Mouse (Mus musculus) induced T-regulatory cell, adult 2 months (primary cell): ENCODE results near the gene Ccdc51.

ENCODE experiments used
- DNase-seq: peaks from one replicate; pipeline ENCODE4 v3.0.0-alpha.2; 2012; ENCODE audit warnings: low read depth

Gene Ccdc51

DNA sequence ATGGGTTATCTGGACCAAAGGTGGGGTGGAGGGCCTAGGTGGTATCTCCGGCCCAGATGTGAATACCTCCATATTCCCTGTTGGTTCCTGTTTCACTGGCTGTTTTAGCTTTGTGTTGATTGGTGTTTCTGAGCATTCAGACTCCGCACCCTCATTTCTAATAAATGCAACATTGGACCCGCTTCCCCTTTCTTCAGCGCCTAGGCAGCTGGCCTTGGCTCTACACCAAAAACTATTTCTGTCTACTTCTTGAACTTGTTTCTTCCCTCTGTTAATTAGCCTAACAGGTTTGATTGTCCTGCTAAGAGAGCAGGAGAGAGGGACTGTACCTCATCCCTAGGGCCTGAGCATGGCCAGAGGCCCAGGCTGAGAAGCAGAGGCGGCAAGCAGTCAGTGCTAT is 24.8 kb upstream of the Ccdc51 start:
- no peak for DNase-seq

DNA sequence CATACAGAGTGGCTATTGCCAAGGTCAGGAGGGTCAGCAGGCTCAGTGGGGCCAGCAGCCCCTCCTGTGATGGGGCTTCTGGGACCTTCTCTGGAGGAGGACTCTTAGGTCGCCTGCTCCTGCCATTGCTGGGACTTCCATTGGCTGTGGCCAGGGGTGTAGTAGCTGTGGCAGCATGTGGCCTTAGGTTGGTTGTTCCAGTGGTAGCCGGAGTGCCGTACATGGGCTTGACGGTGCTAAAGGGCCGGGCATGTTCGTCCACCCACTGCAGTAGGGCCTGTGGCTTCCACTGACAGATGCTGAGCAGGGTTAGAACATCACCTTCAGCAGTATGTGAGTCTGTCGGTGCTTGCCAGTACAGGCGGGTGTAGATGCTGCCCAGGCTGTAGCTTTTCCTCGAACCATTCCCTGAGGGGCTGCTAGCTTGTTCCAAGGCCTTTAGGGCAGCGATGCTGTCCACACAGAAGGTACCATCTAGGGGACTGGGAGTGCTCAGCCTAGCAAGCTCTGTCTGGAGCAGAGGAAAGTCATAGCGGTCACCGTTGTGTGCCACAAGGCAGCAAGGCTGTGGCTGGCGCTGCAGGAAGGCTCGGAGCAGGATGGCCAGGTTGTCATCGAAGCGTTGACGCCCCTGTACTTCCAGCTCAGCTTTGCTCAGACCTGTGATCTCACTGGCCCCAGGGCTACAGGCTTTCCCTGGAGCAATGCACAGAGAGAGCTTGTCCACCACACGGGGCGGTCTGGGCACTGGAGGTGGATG is 24.1 kb upstream of the Ccdc51 start:
- peak; percentile 75 for DNase-seq

DNA sequence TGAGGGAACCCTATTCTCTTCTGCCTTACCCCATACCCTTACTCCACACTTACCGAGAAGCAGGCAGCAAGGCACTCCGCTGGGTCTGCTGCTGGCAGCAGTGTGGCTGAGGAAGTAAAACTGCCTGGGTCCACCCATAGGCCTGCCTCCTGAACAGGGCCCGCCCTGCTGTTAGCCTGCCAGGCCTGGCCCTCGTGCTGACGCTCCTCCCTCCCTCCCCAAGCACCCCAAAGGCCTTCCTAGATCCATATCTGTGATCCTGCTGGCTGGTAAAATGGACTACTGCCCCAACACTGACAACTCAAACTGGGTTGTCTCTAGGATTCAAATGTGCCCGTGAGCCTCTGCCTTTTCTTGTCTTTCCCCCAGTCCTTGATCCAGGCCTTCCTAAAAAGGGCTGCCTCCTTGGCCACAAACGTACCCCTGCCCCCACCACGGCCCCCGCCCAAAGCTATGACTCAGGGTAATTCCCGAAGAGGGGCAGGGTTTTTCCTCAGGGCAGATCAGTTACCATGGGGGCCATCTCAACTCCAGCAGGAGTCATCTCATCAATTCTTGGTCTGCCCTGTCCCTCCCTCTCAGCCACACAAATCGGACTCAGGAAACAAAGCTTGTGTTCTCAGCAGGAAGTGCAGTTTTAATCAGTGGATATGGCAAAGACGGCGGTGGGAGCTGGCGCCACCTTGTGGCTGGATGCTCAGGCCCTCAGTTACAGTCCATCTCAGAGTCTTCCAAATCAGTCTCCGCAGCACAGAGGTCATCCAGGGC is 23.0 kb upstream of the Ccdc51 start, which contains the start of gene Trex1:
Gene Trex1, minus strand, starts transcription at position 599 of the 768 bp plus-strand sequence.
- peak; percentile 94 for DNase-seq

DNA sequence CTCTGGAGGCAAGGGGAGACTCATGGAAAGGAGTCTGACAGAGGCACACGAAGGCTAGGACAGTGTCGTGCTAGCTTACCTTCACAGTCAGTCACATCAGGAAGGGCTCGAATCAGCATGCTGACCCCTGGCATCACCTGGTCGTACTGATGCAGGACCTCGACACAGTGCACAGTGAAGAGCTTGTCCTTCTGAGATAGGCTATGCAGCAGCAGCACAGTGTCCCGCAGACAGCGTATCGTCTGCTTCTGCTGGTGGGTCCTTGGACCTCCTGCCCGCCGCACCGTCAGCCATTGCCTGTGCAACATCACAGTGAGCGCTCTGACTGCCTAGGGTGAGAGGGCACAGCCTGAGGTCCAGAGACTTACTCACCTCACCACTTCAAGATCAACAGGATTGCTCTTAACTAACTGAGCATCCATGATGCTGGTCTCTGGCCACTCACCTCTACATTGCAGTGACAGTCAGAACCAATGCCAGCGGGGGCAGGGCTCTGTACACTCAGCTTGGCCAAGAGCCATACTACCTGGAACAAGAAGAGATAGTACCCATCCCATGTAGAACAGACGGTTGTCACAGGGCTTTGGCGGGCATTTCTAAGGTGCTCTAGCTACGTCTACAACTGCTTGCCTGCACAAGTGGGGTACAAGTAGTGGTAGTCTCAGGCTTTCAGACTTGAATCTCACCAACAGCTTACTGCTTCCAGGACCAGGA is 22.0 kb upstream of the Ccdc51 start:
- no peak for DNase-seq

DNA sequence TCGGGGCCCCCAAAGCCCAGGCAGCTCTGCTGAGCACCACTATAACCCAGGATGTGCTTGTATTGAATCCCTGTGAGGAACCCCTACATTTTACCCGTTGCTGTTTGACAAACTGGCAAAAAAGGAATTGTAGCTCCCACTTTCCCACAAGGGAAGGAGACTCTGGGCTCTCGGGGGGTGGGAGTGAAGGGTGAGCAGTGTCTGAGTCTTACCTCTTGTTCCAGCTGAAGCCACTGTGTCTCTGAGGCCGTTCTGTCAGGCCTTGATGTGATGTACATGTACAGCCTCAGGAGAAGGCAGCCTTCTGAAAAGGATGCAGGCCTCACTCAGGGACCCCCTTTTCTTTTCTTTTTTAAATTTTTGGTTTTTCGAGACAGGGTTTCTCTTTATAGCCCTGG is 21.4 kb upstream of the Ccdc51 start:
- no peak for DNase-seq

DNA sequence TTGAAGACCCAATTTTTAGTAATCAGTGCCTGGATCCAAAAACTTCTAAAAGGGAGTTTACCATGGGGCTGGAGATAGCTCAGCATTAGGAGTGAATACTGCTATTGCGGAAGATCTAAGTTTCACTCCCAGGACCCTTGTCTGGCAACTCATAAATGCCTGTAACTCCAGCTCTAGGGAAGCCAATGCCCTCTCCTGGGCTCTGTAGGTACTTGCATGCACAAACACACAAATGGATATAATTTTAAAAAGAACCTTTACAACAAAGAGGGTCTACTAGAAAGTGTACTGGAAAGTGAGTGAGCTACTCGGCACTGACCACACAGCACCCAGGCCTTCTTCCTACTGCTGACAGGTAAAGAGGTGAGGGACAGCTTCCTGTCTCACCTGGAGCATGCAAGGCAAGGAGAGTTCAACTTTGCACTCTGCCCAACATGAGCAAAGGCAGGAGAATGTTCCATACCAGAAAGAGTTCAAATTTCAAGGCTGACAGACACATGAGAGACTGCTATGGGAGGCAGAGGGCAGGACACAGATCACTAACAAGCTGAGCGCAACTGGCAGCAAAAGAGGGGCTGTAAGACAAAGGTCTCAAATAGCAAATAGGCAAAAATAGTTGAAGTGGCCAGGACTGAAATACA is 14.1 kb upstream of the Ccdc51 start:
- no peak for DNase-seq

DNA sequence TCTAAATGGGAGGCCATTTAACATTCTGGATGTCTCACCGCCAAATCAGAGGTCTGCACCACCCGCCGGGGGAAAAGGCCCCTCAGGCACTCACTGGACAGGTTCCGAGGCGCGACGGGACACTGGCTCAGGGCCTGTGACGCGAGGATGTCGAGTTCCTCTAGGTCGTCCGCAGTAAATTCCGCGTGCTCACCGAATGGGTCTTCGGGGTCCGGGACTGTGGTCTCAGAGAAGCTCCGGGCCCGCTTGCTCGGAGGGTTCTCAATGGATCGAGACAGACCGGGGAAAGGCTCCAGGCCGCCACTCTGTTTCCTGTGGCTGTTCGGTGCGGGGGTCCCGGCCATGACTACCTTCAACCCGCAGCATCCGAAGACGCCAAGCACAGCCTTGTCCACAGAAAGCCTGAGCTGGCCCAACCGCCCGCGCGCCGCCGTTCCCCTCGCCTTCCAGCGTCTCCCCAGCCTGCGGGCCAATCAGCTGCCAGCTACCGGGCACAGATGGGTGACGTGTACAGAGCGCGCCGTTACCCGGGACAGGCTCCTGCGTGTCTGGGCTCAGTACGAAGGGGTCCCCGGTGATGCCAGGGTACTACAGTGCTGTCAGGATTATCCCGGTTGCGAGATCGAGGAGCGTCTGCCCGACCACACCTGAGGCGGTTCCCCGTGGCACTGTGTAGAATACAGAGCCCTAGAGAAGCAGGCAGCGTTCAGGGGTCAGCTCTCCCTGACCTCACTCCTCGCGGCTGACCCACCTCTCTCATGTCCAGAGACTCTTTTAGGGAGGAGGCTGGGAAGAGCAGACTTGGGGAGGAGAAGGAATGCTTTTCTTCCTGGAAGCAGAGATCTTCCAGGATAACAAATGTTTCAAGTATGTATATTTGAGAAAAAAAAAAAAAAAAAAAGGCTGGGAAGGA is 8.4 kb upstream of the Ccdc51 start, which contains the start of gene Atrip:
Gene Atrip, minus strand, starts transcription at position 464 of the 913 bp plus-strand sequence.
- peak; percentile 92 for DNase-seq

DNA sequence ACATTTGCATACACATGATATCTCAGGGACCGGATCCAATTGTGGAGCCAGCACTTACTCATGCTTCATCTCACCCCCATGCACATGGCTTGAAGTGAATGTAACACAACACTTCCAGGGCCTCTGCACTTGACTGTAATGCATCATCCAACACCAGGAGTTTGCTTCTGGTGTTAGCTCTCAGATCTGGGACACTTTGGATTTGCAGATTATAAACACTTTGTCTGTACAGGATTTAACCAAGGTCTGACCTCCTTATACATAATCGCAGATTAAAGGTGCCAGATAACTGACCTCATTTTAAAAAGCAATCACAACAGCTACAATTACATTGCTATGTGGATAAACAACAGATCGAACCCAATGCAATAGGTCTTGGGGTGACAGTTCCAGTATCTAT is 1.8 kb upstream of the Ccdc51 start:
- DNase-seq, result no peak

DNA sequence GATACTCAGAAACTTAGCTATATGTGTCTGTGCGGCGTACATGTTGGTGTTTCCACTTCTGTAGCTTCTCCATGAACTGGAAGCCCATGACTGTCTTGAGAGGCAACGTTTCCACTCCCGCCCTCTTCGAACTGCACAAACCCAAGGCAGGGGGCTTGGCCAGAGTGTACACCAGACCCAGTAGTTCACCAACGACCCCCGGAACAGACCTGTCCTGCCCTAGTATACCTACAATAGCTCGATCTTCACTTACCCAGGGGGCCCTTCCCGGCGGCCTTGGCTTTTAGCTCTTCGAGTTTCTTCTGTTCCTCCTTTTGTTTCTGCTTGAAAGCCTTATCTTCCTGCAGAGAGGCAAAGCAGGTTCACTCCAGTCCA is 557 bp upstream of the Ccdc51 start:
- DNase-seq, result peak; percentile 36

DNA sequence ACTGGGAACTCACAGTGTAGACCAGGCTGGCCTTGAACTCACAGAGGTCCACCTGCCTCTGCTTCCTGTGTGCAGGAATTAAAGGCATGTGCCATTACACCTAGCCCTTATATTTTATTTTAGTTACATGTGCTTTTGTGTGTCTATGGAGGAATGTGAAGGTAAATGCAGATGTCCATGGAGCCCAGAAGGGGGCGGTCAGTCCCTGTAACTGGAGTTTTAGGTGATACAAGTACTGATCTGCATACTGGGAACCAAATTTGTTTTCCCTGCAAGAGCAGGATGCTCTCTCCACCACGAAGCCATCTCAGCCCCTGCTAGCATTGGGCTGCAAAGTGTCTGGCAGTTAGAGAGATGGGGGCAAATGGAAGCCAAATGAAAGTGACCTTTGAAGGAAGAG is 2.6 kb downstream of the Ccdc51 start:
- peak; percentile 71 for DNase-seq

DNA sequence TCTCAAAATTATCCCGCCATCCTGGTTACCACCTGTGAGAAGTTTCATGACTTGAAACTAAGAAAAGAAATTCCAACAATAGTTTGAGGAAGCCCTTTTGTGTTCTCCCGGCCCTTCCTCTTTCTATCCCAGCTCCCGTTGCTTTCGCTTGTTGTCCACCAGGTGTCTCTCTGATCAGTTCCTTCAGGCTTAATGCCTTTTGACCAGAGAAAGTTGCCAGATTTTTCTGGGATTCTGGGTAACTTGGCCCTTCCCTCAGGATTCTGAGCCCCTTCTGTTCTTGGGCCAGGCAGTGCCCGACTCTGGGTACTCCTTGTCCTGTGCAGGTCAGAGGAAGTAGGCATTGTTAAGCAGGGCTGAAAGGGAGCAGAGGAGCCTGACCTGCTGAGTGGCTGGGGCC is 5.7 kb downstream of the Ccdc51 start:
- DNase-seq, result no peak

DNA sequence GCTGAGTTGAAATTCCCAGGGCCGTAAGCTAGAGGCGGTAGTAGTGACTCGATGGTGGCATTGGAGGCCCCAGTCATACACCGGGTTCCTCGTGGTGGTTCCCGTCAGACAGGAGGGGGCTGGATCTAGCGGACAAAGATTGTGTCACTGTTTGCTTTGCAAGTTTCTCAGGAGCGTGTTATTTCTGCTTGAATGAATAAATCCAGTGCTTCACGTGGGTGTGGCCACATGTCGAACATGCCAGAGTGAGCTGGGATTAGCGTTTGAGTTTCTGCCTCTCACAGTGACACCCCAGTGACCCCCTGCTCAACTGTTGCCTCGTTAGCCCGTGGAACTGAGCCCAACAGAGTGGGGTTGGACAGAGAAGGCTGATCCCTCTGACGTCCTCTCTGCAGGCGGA is 8.2 kb downstream of the Ccdc51 start:
- DNase-seq, result no peak

DNA sequence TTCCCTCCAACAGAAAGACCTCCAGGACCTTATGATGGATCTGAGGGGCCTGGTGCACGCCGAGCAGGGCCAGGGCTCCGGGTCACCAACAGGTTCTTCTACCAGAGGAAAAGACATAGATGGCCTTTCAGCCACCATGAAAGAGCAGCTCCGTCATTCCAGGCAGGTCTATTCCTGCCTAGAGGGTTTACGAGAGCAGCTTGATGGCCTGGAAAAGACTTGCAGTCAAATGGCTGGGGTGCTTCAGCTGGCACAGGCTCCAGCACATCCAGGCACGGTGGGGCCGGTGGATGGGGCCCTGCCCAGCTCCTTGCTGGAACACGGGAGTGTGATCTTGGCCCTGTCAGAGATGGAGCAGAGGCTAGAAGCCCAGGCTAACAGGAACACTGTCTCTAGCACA is 9.5 kb downstream of the Ccdc51 start:
- DNase-seq, result no peak

DNA sequence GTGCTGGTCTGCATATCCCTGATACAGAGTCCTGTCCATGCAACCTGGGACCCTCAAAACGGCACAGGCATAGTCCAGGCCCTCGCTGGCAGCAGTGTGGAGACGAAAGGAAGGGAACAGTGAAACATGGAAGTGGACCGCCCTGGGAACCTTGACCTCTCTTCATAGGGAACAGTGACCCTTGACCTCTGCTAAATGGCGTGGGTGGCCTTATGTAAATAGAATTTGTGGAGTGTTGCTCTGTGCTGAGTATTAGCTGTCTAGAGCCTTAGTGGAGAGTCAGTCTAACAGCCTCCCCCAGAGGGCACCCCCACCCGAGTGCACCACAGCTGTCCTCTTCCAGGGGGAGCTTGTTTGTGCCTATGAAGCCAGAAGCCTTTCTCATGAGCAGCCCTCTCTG is 10.5 kb downstream of the Ccdc51 start:
- DNase-seq, result no peak

DNA sequence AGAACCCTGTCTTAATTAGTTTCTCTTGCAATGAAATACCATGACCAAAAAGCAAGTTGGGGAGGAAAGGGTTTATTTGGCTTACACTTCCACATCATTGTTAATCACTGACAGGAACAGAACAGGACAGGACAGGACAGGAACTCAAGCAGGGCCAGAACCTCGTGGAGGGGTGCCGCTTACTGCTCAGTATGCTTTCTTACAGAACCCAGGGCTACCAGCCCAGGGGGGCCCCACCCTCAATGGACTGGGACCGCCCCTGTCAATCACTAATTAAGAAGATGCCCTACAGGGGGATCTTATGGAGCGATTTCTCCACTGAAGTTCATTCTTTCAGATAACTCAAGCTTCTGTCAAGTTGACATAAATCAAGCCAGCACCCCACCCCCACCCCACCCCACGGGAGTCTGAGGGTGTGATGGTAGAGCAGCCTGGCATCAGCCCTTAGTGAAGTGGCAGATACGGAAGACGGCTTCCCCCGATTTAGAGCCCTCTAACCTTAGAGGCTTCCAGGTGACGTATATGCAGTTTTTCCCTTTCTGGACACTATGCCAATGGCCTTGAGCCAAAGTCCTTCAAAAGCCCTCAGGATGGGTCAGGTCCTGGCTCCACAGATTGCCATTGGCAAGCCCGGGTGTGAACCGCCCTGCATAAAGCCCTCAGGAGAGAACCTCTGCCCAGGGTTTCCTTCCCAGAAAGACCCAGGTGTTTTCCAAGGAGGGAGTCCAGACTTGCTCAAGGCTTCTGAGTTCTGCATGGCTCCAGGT is 11.7 kb downstream of the Ccdc51 start:
- no peak for DNase-seq

DNA sequence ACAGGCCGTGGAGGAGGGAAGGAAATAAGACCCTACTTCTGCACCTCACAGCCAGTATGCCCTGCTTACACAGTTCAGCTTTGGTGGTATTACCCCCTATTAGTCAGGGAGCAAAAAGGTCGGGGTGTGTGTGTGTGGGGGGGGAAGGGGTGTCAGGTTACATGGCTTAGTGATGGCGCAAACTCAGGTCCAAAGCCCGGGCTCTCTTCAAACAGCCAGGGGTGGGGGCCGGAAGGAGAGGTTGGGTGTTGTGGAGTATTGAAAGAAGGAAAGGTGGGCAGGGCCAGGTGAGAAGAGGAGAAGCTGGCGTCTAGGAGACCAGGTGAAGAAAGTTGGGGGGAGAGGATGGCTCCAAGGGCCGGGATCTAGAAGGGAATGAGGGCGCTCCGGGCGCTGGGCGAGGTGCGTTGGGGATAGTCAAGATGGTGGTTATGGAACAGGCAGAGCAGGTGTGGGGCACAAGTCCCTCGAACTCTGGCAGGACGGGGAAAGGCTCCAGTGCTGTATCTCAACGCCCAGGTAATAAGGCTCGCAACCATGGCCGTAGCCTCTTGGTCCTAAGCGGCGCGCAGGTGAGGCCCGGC is 12.4 kb downstream of the Ccdc51 start:
- no peak for DNase-seq

DNA sequence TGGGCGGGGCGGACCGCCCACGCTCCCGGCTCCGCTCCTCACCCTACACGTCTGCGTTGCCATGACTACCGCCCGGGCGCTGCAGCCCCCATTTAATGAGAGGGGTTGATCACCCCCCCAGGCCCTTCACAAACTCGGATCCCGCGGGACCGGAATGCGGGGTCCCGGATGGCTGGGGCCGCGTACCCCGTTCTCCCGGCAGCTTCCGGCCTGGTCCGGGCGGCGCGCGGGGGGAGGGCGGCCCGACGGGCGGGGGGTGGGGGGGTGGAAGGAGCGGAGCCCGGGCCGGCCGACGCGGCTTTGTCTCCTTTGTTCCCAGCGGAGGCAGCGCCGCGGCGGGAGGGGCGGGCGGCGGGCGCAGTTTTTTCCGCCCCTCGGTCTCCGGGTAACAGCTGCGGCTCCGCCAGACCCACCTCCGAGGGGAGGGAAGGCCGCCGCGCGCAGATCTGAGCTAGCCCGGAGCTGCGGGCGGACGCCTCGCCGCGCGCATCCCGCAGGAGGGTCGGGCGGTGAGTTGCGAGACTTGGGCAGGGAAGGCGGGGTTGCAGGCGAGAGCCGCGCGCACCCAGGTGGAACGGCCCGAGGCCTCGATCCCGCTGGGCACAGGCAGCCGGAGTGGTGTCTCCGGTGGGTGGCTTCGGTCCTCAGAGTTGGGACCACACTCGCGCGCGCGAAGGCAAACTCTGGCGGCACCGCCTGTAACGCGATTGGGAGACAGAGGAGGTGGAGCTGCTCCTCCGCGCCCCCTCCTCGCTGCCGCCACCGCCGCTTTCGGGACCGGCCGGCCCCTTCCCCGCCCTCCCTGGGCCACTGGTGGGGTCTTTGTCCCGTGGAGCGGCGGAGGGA is 13.1 kb downstream of the Ccdc51 start, which contains the start of gene Plxnb1:
Gene Plxnb1, plus strand, starts transcription at position 253 of the 846 bp plus-strand sequence.
- DNase-seq, result peak; percentile 80

DNA sequence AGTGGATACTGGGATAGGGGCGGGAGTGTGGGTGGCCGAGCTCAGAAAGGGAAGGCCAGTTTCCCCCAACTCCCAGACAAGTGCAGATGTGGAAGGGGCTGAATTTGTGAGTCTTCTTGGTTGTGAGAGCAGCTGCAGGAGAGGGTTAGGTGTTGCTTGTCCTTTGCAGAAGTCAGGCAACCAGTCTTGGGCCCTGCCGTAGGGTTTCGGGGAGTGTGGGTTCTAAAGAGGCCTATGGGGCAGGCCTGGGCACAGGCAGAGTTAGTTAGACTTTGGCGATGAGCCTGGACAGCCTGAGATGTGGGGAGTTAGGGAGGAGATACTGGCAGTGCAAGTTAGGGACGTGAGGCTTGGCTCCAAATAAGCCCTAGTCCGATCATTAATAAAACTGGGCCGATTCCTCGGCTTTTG is 14.0 kb downstream of the Ccdc51 start:
- DNase-seq, result no peak

DNA sequence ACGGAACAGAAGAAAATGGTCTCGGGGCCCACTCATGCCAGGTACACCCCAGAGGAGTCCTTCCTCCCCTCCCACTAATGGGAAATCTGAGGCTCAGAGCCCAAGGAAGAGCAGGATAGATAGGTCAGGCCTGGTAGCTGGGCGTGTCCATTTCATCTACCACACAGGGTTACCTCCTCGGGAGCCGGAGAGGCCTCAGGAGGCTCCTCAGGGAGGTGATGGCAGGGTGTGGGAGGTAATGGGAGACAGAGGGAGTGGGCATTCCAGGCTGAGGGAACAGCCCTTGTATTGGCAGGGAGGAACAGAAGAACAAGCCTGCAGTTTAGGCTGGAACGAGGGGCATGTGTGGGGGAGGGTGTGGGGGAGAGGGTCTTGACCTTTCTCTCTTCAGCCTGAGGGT is 14.6 kb downstream of the Ccdc51 start:
- no peak for DNase-seq
